Mouse (Mus musculus) limb, embryonic 11.5 days (tissue): ENCODE results near the gene Cd274. TPM values are rescaled to one million over a fixed set of nuclear protein-coding genes. Genes with fewer than 3 reads are reported as not detected.

ENCODE experiments used
- ATAC-seq: fragments of 200-750 bp; cut with Nextera tagmentation; 2 replicates; pipeline ENCODE4 v1.8.0; 2017; ENCODE audit warnings: low read depth; ENCODE audit not compliant: insufficient number of reproducible peaks, low FRiP score, low TSS enrichment
- DNase-seq: peaks from one replicate; pipeline ENCODE4 v3.0.0-alpha.2; 2015; ENCODE audit warnings: low spot score
- H3K27ac ChIP-seq: fragments of 300-500 bp; sonication (generic); replicated peaks from 2 replicates; pipeline ENCODE4 v1.5.1; 2014; ENCODE audit warnings: low read depth, mild to moderate bottlenecking, low read length
- H3K27me3 ChIP-seq: fragments of 300-500 bp; sonication (generic); 2 replicates; pipeline ENCODE4 v1.6.1; 2014; ENCODE audit warnings: mild to moderate bottlenecking, low read length, mixed read lengths; ENCODE audit not compliant: control insufficient read depth, insufficient read depth
- H3K36me3 ChIP-seq: fragments of 300-500 bp; sonication (generic); 2 replicates; pipeline ENCODE4 v1.6.1; 2014; ENCODE audit warnings: mild to moderate bottlenecking, low read length, moderate library complexity, mixed read lengths; ENCODE audit not compliant: control insufficient read depth, insufficient read depth
- H3K4me1 ChIP-seq: fragments of 300-500 bp; sonication (generic); 2 replicates; pipeline ENCODE4 v1.6.1; 2014; ENCODE audit warnings: low read length, mixed read lengths; ENCODE audit not compliant: control insufficient read depth, insufficient read depth
- H3K4me2 ChIP-seq: fragments of 300-500 bp; sonication (generic); 2 replicates; pipeline ENCODE4 v1.6.1; 2014; ENCODE audit warnings: low read depth, mild to moderate bottlenecking, moderate library complexity; ENCODE audit not compliant: severe bottlenecking
- H3K4me3 ChIP-seq: fragments of 300-500 bp; sonication (generic); 2 replicates; pipeline ENCODE4 v1.5.1; 2014; ENCODE audit warnings: low read depth, low read length
- H3K9ac ChIP-seq: fragments of 300-500 bp; sonication (generic); 2 replicates; pipeline ENCODE4 v1.6.1; 2014; ENCODE audit warnings: mild to moderate bottlenecking, low read length
- H3K9me3 ChIP-seq: fragments of 300-500 bp; sonication (generic); 2 replicates; pipeline ENCODE4 v1.6.1; 2016; ENCODE audit warnings: low read length; ENCODE audit not compliant: control insufficient read depth
- WGBS: fragments of 180-500 bp; shearing (Covaris S2); extraction: QIAGEN DNeasy Blood & Tissue Kit; methylation state at CpG from one replicate; pipeline ENCODE4 v1.1.7; 2014; 5-methylcytosine and 5-hydroxymethylcytosine counted together
- polyA plus RNA-seq: library from polyadenylated mRNA; unstranded; fragments of >200 nt; fragmentation: Nextera tagmentation; extraction: Ambion mirVana; gene quantifications from 2 replicates; pipeline ENCODE4 v1.2.1, GENCODE M21; 2014

Cd274 gene
- polyA plus RNA-seq, 1 experiment from 2014 or later = not detected

- no peaks in the 10 kb centered on the region for H3K9me3 ChIP-seq
- DNase-seq (no peak), ATAC-seq (no peak)
- no peak overlapping the region for H3K9ac ChIP-seq
- no peak overlapping the region for H3K27ac ChIP-seq
- H3K4me2 ChIP-seq = no peak overlapping the region
- H3K36me3 ChIP-seq = no peaks in the 10 kb centered on the region
- H3K4me1 ChIP-seq = no peaks in the 10 kb centered on the region
- no peaks in the 10 kb centered on the region for H3K27me3 ChIP-seq
- H3K4me3 ChIP-seq = no peak overlapping the region
- WGBS = 79% methylated on average over 3 of the region's 3 CpGs
These were observed 9.1 kb downstream of the Cd274 start for GRCm38 (mm10) chr19:29376382-29376781.

- DNase-seq (no peak), ATAC-seq (no peak)
- Histone ChIP-seq H3K9ac (no peak overlapping the region), H3K9me3 (no peaks in the 10 kb centered on the region), H3K36me3 (no peaks in the 10 kb centered on the region), H3K4me1 (no peaks in the 10 kb centered on the region), H3K4me2 (no peak overlapping the region), H3K27me3 (no peaks in the 10 kb centered on the region), H3K27ac (no peak overlapping the region), H3K4me3 (no peak overlapping the region)
- WGBS = 87% methylated on average over 14 of the region's 14 CpGs
These were observed 12.8 kb downstream of the Cd274 start for GRCm38 (mm10) chr19:29379839-29380603.

GRCm38 (mm10) chr19:29383368-29383767 is 16.1 kb downstream of the Cd274 start:
- no peak for DNase-seq
- no peaks in the 10 kb centered on the region for H3K27me3 ChIP-seq
- no peak for ATAC-seq
- no peaks in the 10 kb centered on the region for H3K4me1 ChIP-seq
- 93% methylated on average over 5 of the region's 5 CpGs for WGBS
- H3K4me3 ChIP-seq = no peak overlapping the region
- no peaks in the 10 kb centered on the region for H3K9me3 ChIP-seq
- no peak overlapping the region for H3K9ac ChIP-seq
- H3K27ac ChIP-seq = no peak overlapping the region
- H3K4me2 ChIP-seq = no peak overlapping the region
- no peaks in the 10 kb centered on the region for H3K36me3 ChIP-seq

GRCm38 (mm10) chr19:29384412-29384811 is 17.2 kb downstream of the Cd274 start:
- no peaks in the 10 kb centered on the region for H3K9me3 ChIP-seq
- no peaks in the 10 kb centered on the region for H3K4me1 ChIP-seq
- H3K9ac ChIP-seq = no peak overlapping the region
- WGBS = 89% methylated on average over 9 of the region's 9 CpGs
- no peak overlapping the region for H3K4me3 ChIP-seq
- H3K36me3 ChIP-seq = no peaks in the 10 kb centered on the region
- ATAC-seq = no peak
- no peaks in the 10 kb centered on the region for H3K27me3 ChIP-seq
- H3K4me2 ChIP-seq = no peak overlapping the region
- H3K27ac ChIP-seq = no peak overlapping the region
- DNase-seq = no peak

- 88% methylated on average over 6 of the region's 6 CpGs for WGBS
- H3K27me3 ChIP-seq = no peaks in the 10 kb centered on the region
- no peaks in the 10 kb centered on the region for H3K4me1 ChIP-seq
- DNase-seq (no peak), ATAC-seq (no peak)
- no peak overlapping the region for H3K4me3 ChIP-seq
- no peak overlapping the region for H3K4me2 ChIP-seq
- no peaks in the 10 kb centered on the region for H3K36me3 ChIP-seq
- no peak overlapping the region for H3K27ac ChIP-seq
- H3K9me3 ChIP-seq = no peaks in the 10 kb centered on the region
- H3K9ac ChIP-seq = no peak overlapping the region
These were observed 17.7 kb downstream of the Cd274 start for GRCm38 (mm10) chr19:29384994-29385393.

- DNase-seq (no peak), ATAC-seq (no peak)
- no peak overlapping the region for H3K4me2 ChIP-seq
- no peak overlapping the region for H3K27ac ChIP-seq
- H3K9ac ChIP-seq = no peak overlapping the region
- H3K36me3 ChIP-seq = no peaks in the 10 kb centered on the region
- 89% methylated on average over 4 of the region's 4 CpGs for WGBS
- no peak overlapping the region for H3K4me3 ChIP-seq
- no peaks in the 10 kb centered on the region for H3K4me1 ChIP-seq
- no peaks in the 10 kb centered on the region for H3K9me3 ChIP-seq
- no peaks in the 10 kb centered on the region for H3K27me3 ChIP-seq
These were observed 18.6 kb downstream of the Cd274 start for GRCm38 (mm10) chr19:29385822-29386221.

GRCm38 (mm10) chr19:29388818-29389217 is 21.6 kb downstream of the Cd274 start:
- ATAC-seq (no peak), DNase-seq (no peak)
- H3K27me3 ChIP-seq = no peaks in the 10 kb centered on the region
- H3K36me3 ChIP-seq = no peaks in the 10 kb centered on the region
- no peaks in the 10 kb centered on the region for H3K4me1 ChIP-seq
- 97% methylated on average over 1 of the region's 1 CpGs for WGBS
- no peaks in the 10 kb centered on the region for H3K9me3 ChIP-seq
- no peak overlapping the region for H3K4me2 ChIP-seq
- H3K27ac ChIP-seq = no peak overlapping the region
- no peak overlapping the region for H3K4me3 ChIP-seq
- H3K9ac ChIP-seq = no peak overlapping the region

GRCm38 (mm10) chr19:29390483-29390882 is 23.2 kb downstream of the Cd274 start:
- no peaks in the 10 kb centered on the region for H3K36me3 ChIP-seq
- H3K4me1 ChIP-seq = no peaks in the 10 kb centered on the region

GRCm38 (mm10) chr19:29391279-29391678 is 24.0 kb downstream of the Cd274 start:
- ATAC-seq = no peak
- 72% methylated on average over 4 of the region's 4 CpGs for WGBS
- Histone ChIP-seq H3K4me1 (no peaks in the 10 kb centered on the region), H3K27ac (no peak overlapping the region), H3K4me3 (no peak overlapping the region), H3K4me2 (no peak overlapping the region), H3K9ac (no peak overlapping the region), H3K27me3 (no peaks in the 10 kb centered on the region), H3K9me3 (no peaks in the 10 kb centered on the region), H3K36me3 (no peaks in the 10 kb centered on the region)
- DNase-seq = no peak

More at GRCm38 (mm10) chr19:29390483-29390882, 23.2 kb downstream of the Cd274 start:
- H3K9ac ChIP-seq = no peak overlapping the region
- no peaks in the 10 kb centered on the region for H3K27me3 ChIP-seq
- H3K9me3 ChIP-seq = no peaks in the 10 kb centered on the region
- 78% methylated on average over 5 of the region's 5 CpGs for WGBS
- H3K4me2 ChIP-seq = no peak overlapping the region
- ATAC-seq (no peak), DNase-seq (no peak)
- no peak overlapping the region for H3K27ac ChIP-seq
- H3K4me3 ChIP-seq = no peak overlapping the region
